Mouse (Mus musculus) cerebellum, adult 18-20 months (tissue): ENCODE results near the gene Btg1-ps1.
A peak's percentile ranks its signal among the peaks of the same experiment; 100 is the strongest.
"Not testable (repeated sequence)": the region's sequence is repeated elsewhere in the genome, so short reads cannot be mapped to it uniquely, and the experiment has no call there.

ENCODE experiments used
- DNase-seq, 2 experiments: peaks; one replicate each; pipeline ENCODE4 v3.0.0; 2021

Btg1-ps1 gene

GRCm38 (mm10) chrX:38018597-38018996 is at the start of gene Btg1-ps1:
Gene Btg1-ps1 (minus strand): TSS chrX:38018815.
- not testable (repeated sequence) for DNase-seq

GRCm38 (mm10) chrX:38066175-38066574 is 47.6 kb upstream of the Btg1-ps1 start, which contains the start of gene Rhox10:
Gene Rhox10 (plus strand): TSS chrX:38066475.
- DNase-seq = no peak

GRCm38 (mm10) chrX:38061544-38061943 is 42.9 kb upstream of the Btg1-ps1 start:
- DNase-seq = peak in 1 of 2 experiments; percentile 30

- not testable (repeated sequence) for DNase-seq
Observed at GRCm38 (mm10) chrX:38043014-38043413, 24.4 kb upstream of the Btg1-ps1 start, which contains the start of gene Btg1-ps2. Gene Btg1-ps2 (minus strand): TSS chrX:38043114.

- no peak for DNase-seq
Observed at GRCm38 (mm10) chrX:38039666-38040065, 21.1 kb upstream of the Btg1-ps1 start.

GRCm38 (mm10) chrX:38033841-38034240 is 15.2 kb upstream of the Btg1-ps1 start:
- DNase-seq = no peak

- no peak for DNase-seq
Observed at GRCm38 (mm10) chrX:38008756-38009155, 9.9 kb downstream of the Btg1-ps1 start.
